Mouse (Mus musculus) ovary, adult 18-20 months (tissue): ENCODE results near the gene Sned1.
A peak's percentile ranks its signal among the peaks of the same experiment; 100 is the strongest.
"Not testable (repeated sequence)": the region's sequence is repeated elsewhere in the genome, so short reads cannot be mapped to it uniquely, and the experiment has no call there.

Experiments used
- DNase-seq: peaks from one replicate; pipeline ENCODE4 v3.0.0; 2022; ENCODE audit warnings: low spot score, mixed read lengths

Sned1 gene

GRCm38 (mm10) chr1:93235576-93236544, at the start of gene Sned1:
TSS of gene Sned1 (plus strand) at chr1:93235841.
- peak; percentile 91 for DNase-seq

- DNase-seq, result no peak
These were observed 44.8 kb upstream of the Sned1 start for GRCm38 (mm10) chr1:93190726-93191305.

- DNase-seq, result no peak
These were observed 40.7 kb upstream of the Sned1 start for GRCm38 (mm10) chr1:93194961-93195360.

GRCm38 (mm10) chr1:93197454-93197853, 38.2 kb upstream of the Sned1 start:
- not testable (repeated sequence) for DNase-seq

GRCm38 (mm10) chr1:93197916-93198315, 37.7 kb upstream of the Sned1 start:
- no peak for DNase-seq

- no peak for DNase-seq
These were observed 29.2 kb upstream of the Sned1 start for GRCm38 (mm10) chr1:93206277-93206970.

GRCm38 (mm10) chr1:93207536-93208064, 28.0 kb upstream of the Sned1 start:
- no peak for DNase-seq

GRCm38 (mm10) chr1:93210213-93210641, 25.4 kb upstream of the Sned1 start:
- DNase-seq, result peak; percentile 71

- DNase-seq, result no peak
These were observed 24.6 kb upstream of the Sned1 start for GRCm38 (mm10) chr1:93211019-93211418.

GRCm38 (mm10) chr1:93211549-93212220, 24.0 kb upstream of the Sned1 start:
- DNase-seq, result peak; percentile 67

GRCm38 (mm10) chr1:93212441-93212840, 23.2 kb upstream of the Sned1 start:
- DNase-seq, result no peak

- DNase-seq, result no peak
These were observed 21.0 kb upstream of the Sned1 start for GRCm38 (mm10) chr1:93214612-93215011.

- DNase-seq, result no peak
These were observed 18.7 kb upstream of the Sned1 start for GRCm38 (mm10) chr1:93216839-93217497.

- no peak for DNase-seq
These were observed 18.1 kb upstream of the Sned1 start for GRCm38 (mm10) chr1:93217530-93217929.

- no peak for DNase-seq
These were observed 14.9 kb upstream of the Sned1 start for GRCm38 (mm10) chr1:93220776-93221175.

GRCm38 (mm10) chr1:93223972-93224371, 11.7 kb upstream of the Sned1 start:
- DNase-seq, result no peak

GRCm38 (mm10) chr1:93225226-93225625, 10.4 kb upstream of the Sned1 start:
- DNase-seq, result no peak

- DNase-seq, result no peak
These were observed 9.7 kb upstream of the Sned1 start for GRCm38 (mm10) chr1:93225731-93226520.

GRCm38 (mm10) chr1:93227303-93227975, 8.2 kb upstream of the Sned1 start:
- DNase-seq, result no peak

GRCm38 (mm10) chr1:93227976-93228365, 7.7 kb upstream of the Sned1 start:
- DNase-seq, result no peak
